Mouse (Mus musculus) forebrain, embryonic 14.5 days (tissue): ENCODE data around the gene Clk2. TPM values are rescaled to one million over a fixed set of nuclear protein-coding genes. Genes with fewer than 3 reads are reported as not detected.

Experiments used
- ATAC-seq: fragments of 200-750 bp; cut with Nextera tagmentation; 2 replicates; pipeline ENCODE4 v1.8.0; 2017; ENCODE audit warnings: mild to moderate bottlenecking, moderate library complexity
- DNase-seq: peaks from one replicate; pipeline ENCODE4 v3.0.0-alpha.2; 2015; ENCODE audit warnings: low spot score
- H3K27ac ChIP-seq: fragments of 300-500 bp; sonication (generic); 2 replicates; pipeline ENCODE4 v1.5.1; 2014; ENCODE audit warnings: low read depth, mild to moderate bottlenecking, control low read depth, low read length, moderate library complexity
- H3K27me3 ChIP-seq: fragments of 300-500 bp; sonication (generic); replicated peaks from 2 replicates; pipeline ENCODE4 v1.6.1; 2014; ENCODE audit warnings: low read length, control low read depth, mixed read lengths; ENCODE audit not compliant: control insufficient read depth, insufficient read depth
- H3K36me3 ChIP-seq: fragments of 300-500 bp; sonication (generic); 2 replicates; pipeline ENCODE4 v1.6.1; 2014; ENCODE audit warnings: low read length, control low read depth; ENCODE audit not compliant: control insufficient read depth, insufficient read depth
- H3K4me1 ChIP-seq: fragments of 300-500 bp; sonication (generic); 2 replicates; pipeline ENCODE4 v1.6.1; 2014; ENCODE audit warnings: antibody characterized with exemption, low read length, control low read depth; ENCODE audit not compliant: control insufficient read depth, insufficient read depth
- H3K4me2 ChIP-seq: fragments of 300-500 bp; sonication (generic); 2 replicates; pipeline ENCODE4 v1.6.1; 2014; ENCODE audit warnings: mild to moderate bottlenecking, control low read depth, low read length
- H3K4me3 ChIP-seq: fragments of 300-500 bp; sonication (generic); 2 replicates; pipeline ENCODE4 v1.5.1; 2014; ENCODE audit warnings: low read depth, low read length, control low read depth
- H3K9ac ChIP-seq: fragments of 300-500 bp; sonication (generic); 2 replicates; pipeline ENCODE4 v1.6.1; 2014; ENCODE audit warnings: mild to moderate bottlenecking, low read length, control low read depth, moderate library complexity
- H3K9me3 ChIP-seq: fragments of 300-500 bp; sonication (generic); replicated peaks from 2 replicates; pipeline ENCODE4 v1.6.1; 2016; ENCODE audit warnings: low read length, control low read depth, mixed read lengths; ENCODE audit not compliant: control insufficient read depth
- WGBS: fragments of 180-500 bp; shearing (Covaris S2); extraction: QIAGEN DNeasy Blood & Tissue Kit; methylation state at CpG from one replicate; pipeline ENCODE4 v1.1.7; 2014; 5-methylcytosine and 5-hydroxymethylcytosine counted together
- polyA plus RNA-seq: library from polyadenylated mRNA; unstranded; fragments of >200 nt; fragmentation: Nextera tagmentation; extraction: Ambion mirVana; gene quantifications from 2 replicates; pipeline ENCODE4 v1.2.1, GENCODE M21; 2014

Gene Clk2
- polyA plus RNA-seq, 1 experiment from 2014 or later: 17.0 TPM

DNA sequence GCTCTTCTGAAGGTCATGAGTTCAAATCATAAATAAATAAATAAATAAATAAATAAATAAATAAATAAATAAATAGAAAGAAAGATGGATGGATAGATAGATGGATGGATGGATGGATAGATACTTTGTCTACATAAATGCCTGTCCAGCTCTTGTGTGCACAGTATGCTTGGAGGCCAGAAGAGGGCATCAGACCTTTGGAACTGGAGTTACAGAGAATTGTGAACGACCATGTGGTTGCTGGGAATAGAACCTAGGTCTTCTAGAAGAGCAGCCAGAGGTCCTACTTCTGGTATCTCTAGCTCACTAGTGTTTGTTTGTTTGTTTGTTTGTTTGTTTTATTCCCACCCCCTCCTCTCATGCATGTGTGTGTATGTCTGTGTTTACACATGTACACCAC lies 28.8 kb downstream of the Clk2 start:
- Histone ChIP-seq H3K4me1 (peaks cover 5% of the 10 kb centered on the region), H3K4me3 (no peak overlapping the region), H3K27ac (no peak overlapping the region), H3K9ac (no peak overlapping the region), H3K36me3 (peaks cover 5% of the 10 kb centered on the region; the same call in 1 of the 2 replicates), H3K4me2 (no peak overlapping the region), H3K9me3 (no peaks in the 10 kb centered on the region), H3K27me3 (no peaks in the 10 kb centered on the region)
- 68% methylated on average over 1 of the region's 1 CpGs for WGBS
- DNase-seq: no peak
- no peak for ATAC-seq

DNA sequence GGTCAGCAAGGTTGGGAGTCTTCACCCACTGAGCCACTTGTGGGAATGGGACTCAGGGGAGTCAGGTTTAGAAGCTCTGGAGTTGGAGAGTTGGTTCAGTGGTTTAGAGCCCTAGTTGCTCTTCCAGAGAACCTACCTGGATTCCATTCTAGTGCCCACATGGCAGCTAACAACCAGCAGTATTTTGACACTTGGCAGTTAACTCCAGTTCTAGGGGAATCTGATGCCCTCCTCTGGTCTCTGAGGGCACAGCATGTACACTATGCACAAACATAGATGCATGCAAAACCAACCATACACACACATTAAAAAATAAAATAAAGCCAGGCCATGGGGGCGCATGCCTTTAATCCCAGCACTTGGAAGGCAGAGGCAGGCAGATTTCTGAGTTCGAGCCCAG lies 29.3 kb downstream of the Clk2 start:
- no peak overlapping the region for H3K4me2 ChIP-seq
- no peak overlapping the region for H3K27ac ChIP-seq
- H3K4me1 ChIP-seq: peaks cover 5% of the 10 kb centered on the region
- ATAC-seq (no peak), DNase-seq (no peak)
- no peaks in the 10 kb centered on the region for H3K36me3 ChIP-seq
- no peak overlapping the region for H3K4me3 ChIP-seq
- H3K9me3 ChIP-seq: no peaks in the 10 kb centered on the region
- H3K27me3 ChIP-seq: no peaks in the 10 kb centered on the region
- WGBS: 90% methylated on average over 2 of the region's 2 CpGs
- no peak overlapping the region for H3K9ac ChIP-seq

DNA sequence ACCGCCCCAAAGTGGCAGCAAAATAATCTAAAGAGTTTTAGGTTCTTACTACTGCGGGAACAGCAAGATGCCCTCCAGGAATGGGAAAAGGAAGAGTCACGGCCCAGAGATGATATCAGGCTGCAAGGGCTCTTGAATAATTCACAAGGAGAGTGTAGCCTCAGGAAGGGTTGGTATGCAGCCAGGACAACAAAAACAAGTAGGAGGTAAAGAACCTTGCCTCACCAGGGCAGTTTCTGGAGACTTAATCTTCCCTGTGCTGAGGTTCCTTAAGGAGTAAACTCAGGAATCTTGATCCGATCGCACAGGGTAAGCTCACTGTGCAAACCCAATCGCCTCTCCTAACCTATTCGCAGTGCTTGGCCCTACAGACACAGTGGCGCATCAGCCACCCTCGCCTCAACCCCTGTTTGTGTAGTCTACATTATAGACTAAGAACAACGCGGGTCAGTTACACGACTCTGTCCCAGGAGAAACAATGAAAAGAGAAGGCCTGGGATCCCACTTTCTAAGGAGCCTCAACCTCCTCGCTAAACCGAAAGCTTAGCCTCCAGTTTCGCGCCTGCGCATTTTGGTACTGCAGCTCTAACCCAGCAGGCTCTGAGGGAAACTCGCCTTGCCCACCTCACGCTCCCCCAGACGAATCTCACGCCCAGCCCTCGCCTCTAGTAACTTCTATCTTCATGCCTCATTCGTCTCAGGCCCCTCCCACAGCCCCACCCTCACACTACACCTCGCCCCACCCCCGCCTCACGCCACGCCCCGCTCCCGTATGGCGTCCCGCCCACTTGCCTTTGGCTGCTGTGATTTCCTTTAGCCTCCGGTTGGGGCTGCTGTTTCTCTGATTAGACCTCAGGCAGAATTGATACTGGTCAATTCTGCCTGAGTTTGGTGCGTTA lies 31.6 kb downstream of the Clk2 start:
- Histone ChIP-seq H3K9ac (peak overlapping the region; percentile 66), H3K4me2 (peak overlapping the region; percentile 67), H3K4me1 (peaks cover 5% of the 10 kb centered on the region), H3K4me3 (peak overlapping the region; percentile 34), H3K36me3 (no peaks in the 10 kb centered on the region), H3K27ac (peak overlapping the region; percentile 60), H3K27me3 (no peaks in the 10 kb centered on the region), H3K9me3 (no peaks in the 10 kb centered on the region)
- ATAC-seq (peak; percentile 97), DNase-seq (peak; percentile 95)
- WGBS: 6% methylated on average over 33 of the region's 33 CpGs

DNA sequence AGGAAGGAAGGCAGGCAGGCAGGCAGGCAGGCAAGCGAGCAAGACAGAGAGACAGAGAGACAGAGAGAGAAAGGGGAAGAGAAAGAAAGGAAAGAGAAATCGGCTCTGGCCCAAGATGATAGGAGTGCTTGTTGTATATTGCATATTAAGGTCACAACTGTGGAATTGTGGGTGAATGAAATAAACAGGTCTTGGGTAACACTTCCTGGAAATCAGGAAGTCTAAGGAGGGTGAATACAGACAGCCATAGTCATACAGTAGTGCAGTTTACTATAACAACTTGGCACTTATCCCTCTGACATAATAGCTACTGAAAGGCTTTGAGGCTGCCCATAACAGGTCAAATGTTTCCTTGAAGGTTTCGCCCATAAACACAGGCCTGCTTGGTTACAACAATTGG lies 35.2 kb downstream of the Clk2 start:
- Histone ChIP-seq H3K36me3 (peaks cover 2% of the 10 kb centered on the region), H3K4me2 (no peak overlapping the region), H3K27ac (no peak overlapping the region), H3K27me3 (no peaks in the 10 kb centered on the region), H3K9me3 (no peaks in the 10 kb centered on the region), H3K4me3 (no peak overlapping the region), H3K9ac (no peak overlapping the region), H3K4me1 (peaks cover 9% of the 10 kb centered on the region)
- 84% methylated on average over 3 of the region's 3 CpGs for WGBS
- ATAC-seq (no peak), DNase-seq (no peak)

DNA sequence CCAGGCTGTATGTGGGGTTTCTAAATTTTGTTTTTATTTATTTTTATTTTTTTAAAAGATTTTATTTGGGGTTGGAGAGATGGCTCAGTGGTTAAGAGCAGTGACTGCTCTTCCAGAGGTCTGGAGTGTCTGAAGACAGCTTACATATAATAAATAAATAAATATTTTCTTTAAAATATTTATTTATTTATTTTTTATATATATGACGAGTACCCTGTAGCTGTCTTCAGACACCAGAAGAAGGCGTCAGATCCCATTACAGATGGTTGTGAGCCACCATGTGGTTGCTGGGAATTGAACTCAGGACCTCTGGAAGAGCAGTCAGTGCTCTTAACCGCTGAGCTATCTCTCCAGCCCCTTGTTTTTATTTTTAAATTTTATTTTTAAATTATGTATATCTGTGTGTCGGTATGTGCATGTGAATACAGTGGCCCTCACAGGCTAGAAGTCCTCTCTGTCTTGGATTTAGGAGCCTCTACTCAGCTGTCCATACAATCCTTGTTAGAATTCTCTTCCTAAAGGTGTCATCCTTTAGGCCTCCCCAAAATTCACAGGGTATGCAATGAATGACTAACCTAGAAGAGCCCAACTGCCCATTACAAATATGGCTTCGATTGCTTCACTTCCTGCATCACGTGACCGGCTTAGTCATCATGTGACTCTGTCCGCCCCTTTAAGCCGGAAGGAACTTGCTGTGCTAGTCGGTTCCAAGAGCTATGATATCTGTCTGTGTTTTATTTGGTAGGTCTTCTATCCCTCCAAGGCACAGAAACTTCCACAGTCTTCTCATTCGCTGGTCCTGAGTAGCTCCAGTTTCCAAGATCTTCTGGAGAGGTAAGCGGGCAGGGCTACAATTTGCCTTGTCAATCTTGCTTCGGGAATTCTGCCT lies 37.9 kb downstream of the Clk2 start, which contains the start of gene Gba:
Gene Gba (plus strand): TSS at position 676 of the 889 bp plus-strand sequence.
- peak within 1 kb of the TSS; percentile 43 for H3K4me3 ChIP-seq
- H3K9me3 ChIP-seq: no peaks in the 10 kb centered on the region
- H3K9ac ChIP-seq: peak within 1 kb of the TSS; percentile 53
- H3K36me3 ChIP-seq: peaks cover 28% of the 10 kb centered on the region
- H3K27ac ChIP-seq: no peak within 1 kb of the TSS
- ATAC-seq (peak; percentile 92), DNase-seq (peak; percentile 96)
- peaks cover 4% of the 10 kb centered on the region for H3K4me1 ChIP-seq
- WGBS: 28% methylated on average over 13 of the region's 13 CpGs
- H3K4me2 ChIP-seq: peak within 1 kb of the TSS; percentile 61
- H3K27me3 ChIP-seq: no peaks in the 10 kb centered on the region

DNA sequence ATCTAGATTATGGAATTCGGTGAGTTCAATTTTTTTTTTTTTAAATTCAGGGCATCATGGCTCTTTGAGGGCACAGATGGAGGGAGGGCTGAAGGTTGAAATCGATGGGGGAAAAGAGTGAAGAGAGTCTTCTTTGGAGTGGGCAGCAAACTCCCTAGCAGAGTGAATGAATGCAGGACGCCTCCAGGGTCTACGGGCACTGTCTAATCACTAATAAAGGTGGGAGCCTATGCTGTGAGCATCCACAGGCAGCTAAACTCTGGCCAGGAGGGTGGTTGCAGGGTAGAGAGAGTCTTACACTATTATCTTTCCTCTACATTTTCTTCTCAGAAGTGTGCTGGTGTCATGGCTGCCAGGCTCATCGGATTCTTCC lies 38.5 kb downstream of the Clk2 start:
- peaks cover 4% of the 10 kb centered on the region for H3K4me1 ChIP-seq
- H3K9me3 ChIP-seq: no peaks in the 10 kb centered on the region
- WGBS: 37% methylated on average over 5 of the region's 5 CpGs
- DNase-seq: no peak
- H3K27ac ChIP-seq: no peak overlapping the region
- H3K27me3 ChIP-seq: no peaks in the 10 kb centered on the region
- peak overlapping the region; percentile 61 for H3K4me2 ChIP-seq
- peak; percentile 26; the same call in 1 of the 2 replicates for ATAC-seq
- peaks cover 34% of the 10 kb centered on the region for H3K36me3 ChIP-seq
- peak overlapping the region; percentile 53 for H3K9ac ChIP-seq
- peak overlapping the region; percentile 43 for H3K4me3 ChIP-seq

DNA sequence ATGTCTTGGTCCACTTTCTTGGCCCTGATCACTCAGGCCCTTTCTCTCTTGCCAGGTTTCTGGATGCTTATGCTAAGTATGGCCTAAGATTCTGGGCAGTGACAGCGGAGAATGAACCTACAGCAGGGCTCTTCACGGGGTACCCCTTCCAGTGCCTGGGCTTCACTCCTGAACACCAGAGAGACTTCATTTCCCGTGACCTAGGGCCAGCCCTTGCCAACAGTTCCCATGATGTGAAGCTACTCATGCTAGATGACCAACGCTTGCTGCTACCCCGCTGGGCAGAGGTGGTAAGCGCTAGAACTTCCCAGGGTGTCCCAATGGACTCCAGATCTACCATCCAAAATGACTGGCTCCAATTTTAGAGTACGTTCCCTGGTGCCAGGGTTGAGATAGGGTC lies 41.5 kb downstream of the Clk2 start:
- WGBS: 91% methylated on average over 7 of the region's 7 CpGs
- Histone ChIP-seq H3K4me3 (no peak overlapping the region), H3K9me3 (no peaks in the 10 kb centered on the region), H3K27ac (no peak overlapping the region), H3K4me1 (peaks cover 4% of the 10 kb centered on the region), H3K36me3 (peaks cover 62% of the 10 kb centered on the region), H3K27me3 (no peaks in the 10 kb centered on the region), H3K4me2 (no peak overlapping the region), H3K9ac (no peak overlapping the region)
- DNase-seq: no peak
- ATAC-seq: no peak

DNA sequence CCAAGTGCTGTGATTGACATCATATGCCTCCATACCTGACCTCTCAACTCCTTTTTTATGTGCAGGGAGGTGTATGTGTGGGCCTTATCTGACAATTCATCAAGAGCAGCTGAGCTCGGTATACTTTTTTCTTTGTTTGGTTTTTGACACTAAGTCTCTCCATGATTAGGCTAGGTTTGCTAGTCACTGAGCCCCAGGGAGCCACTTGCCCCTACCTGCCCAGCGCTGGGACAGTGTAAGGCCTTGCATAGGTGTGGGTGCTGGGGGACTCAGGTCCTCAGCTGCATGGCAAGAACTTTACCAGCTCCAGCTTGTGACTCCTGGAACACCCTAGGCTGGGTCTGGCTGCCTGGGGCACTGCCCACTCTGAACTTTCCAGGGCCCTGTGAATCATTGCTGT lies 42.1 kb downstream of the Clk2 start:
- DNase-seq: no peak
- Histone ChIP-seq H3K27me3 (no peaks in the 10 kb centered on the region), H3K27ac (no peak overlapping the region), H3K9ac (no peak overlapping the region), H3K4me3 (no peak overlapping the region), H3K4me1 (peaks cover 4% of the 10 kb centered on the region), H3K9me3 (no peaks in the 10 kb centered on the region), H3K4me2 (no peak overlapping the region), H3K36me3 (peaks cover 62% of the 10 kb centered on the region)
- ATAC-seq: no peak
- 88% methylated on average over 2 of the region's 2 CpGs for WGBS
